Mouse (Mus musculus) thymus, adult 18-20 months (tissue): ENCODE measurements at regions not wholly inside any gene's neighbourhood (a gene's known extent, or its start where the extent isn't known, plus 50 kb on each side); places are given as distances from the start of the nearest gene placed in this dataset.
"Not testable (repeated sequence)": the region's sequence is repeated elsewhere in the genome, so short reads cannot be mapped to it uniquely, and the experiment has no call there.

Source experiments
- DNase-seq, 2 experiments: peaks; one replicate each; pipeline ENCODE4 v3.0.0; 2022; ENCODE audit warnings: mixed read lengths in 2 of 2

- DNase-seq, result no peak
Measured at GRCm38 (mm10) chr1:161728546-161729206, 59.6 kb downstream of the Fasl start.

GRCm38 (mm10) chr1:161727357-161727756, 60.9 kb downstream of the Fasl start:
- not testable (repeated sequence) for DNase-seq

GRCm38 (mm10) chr1:161726098-161726497, 62.2 kb downstream of the Fasl start:
- not testable (repeated sequence) for DNase-seq

DNA sequence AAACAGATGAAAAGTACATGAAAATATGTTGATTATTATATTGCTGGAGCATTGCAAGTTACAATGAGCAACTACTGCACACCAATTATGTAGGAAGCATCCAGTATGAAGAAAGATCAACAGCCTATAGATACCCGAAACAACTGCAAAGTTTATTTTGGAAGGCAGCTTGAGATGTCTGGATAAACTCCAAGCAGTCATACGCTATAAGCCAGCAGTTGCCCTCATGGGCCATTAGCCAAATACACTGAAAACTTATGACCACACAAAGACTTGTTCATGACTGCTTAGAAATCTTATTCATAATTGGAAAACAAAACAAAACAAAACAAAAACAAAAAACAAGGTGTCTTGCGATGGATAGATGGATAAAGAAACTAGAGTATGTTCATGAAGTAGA, 68.4 kb downstream of the Fasl start:
- no peak for DNase-seq

- DNase-seq, result no peak
Measured at GRCm38 (mm10) chr1:161718254-161718653, 70.0 kb downstream of the Fasl start.

- peak; percentile 54 to 64 for DNase-seq
Measured at GRCm38 (mm10) chr1:161712918-161713317, 75.4 kb downstream of the Fasl start.

DNA sequence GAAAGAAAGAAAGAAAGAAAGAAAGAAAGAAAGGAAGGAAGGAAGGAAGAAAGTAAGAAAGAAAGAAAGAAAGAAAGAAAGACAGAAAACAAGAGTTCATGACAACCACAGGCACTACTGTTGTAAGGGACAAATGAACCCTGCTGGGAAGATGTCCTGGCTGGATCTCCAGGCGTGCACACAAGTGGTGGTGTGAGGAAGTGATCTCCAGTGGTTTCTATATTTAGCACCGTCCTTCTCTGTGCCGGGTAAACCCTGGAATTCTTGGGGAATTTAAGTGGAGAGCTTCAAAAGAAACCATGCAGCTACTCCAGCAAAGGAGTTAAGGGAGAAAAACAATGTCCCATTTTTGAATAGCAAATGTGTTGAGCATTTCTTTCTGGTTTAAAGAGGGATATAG, 76.0 kb downstream of the Fasl start:
- DNase-seq, result no peak

DNA sequence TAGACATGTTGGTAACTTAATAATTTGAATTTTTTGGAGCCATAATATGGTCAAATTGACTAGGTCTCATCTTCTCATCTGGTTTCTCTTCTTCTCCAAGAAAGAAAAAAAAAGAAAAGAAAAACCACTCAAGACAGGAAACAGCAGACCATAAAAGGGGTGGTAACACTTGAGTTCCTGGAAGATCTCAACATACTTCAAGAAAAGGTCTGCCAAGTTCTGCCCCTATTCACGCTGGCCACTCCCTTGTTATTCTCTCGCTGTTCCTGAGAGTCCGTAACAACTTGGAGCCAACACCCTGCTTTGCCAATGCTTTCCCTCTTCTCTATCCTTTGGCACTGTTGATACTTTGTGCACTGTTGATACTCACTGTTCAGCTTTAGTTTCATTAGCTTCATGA, 81.2 kb downstream of the Fasl start:
- no peak for DNase-seq

- DNase-seq, result no peak
Measured at GRCm38 (mm10) chr1:161704961-161705360, 83.3 kb downstream of the Fasl start.

DNA sequence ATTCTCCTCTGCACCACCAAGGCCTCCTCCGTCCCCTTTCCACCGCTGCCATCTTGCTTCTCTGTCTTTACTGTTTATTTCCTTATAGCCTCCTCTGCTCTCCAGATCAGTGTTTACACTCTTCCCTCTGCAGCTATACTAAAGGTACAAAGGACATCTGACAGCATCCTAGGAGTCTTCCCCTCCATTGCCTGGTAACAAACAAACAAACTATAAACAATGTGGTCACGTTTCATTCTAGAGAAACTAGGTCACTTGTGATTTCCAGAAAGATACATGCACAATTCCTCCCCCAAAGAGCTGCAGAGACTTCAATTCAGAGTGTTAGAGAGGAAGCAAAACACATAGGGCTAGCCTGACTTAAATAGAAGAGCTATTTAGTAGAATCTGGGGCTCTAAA, 83.8 kb downstream of the Fasl start:
- no peak for DNase-seq

- no peak for DNase-seq
Measured at GRCm38 (mm10) chr1:161695886-161696285, 92.4 kb downstream of the Fasl start.

DNA sequence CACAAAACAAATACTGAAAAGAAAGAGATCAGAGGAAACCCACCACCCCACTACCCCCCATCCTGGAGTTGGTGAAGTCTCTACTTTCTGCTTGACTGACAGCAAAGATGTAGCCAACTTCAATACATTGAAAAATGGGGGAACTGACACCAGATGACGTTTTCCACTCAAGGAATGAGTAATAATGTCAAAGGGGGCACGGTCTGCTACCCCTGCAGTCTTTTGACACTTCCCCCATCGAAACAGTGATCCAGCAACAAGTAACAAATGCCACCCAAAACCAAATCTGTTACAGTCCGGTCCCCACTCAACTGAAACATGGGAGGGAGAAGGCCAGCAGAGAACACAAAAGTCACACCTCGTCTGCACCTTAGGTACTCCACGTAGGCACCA, 94.5 kb downstream of the Fasl start:
- DNase-seq, result no peak

GRCm38 (mm10) chr1:161692836-161693767, 95.2 kb downstream of the Fasl start:
- no peak for DNase-seq

GRCm38 (mm10) chr1:161688946-161689345, 99.3 kb downstream of the Fasl start:
- no peak for DNase-seq

DNA sequence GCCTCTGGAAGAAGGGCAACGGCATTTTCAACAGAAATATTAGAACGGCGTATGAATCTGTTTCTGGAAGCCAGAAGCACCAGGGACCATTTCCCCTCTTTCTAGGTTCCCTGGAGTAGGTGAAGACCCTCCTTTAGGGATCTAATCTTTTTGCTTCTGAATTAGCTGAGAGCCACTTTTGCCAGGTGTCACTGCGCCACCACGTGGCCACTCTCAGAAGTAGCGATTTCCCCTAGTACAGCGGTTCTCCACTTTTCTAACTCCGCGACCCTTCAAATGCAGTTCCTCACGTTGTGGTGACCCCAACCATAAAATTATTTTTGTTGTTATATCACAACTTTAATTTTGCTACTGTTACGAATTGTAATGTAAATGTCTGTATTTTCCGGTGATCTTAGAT, 100.7 kb downstream of the Fasl start:
- peak; percentile 24 for DNase-seq

DNA sequence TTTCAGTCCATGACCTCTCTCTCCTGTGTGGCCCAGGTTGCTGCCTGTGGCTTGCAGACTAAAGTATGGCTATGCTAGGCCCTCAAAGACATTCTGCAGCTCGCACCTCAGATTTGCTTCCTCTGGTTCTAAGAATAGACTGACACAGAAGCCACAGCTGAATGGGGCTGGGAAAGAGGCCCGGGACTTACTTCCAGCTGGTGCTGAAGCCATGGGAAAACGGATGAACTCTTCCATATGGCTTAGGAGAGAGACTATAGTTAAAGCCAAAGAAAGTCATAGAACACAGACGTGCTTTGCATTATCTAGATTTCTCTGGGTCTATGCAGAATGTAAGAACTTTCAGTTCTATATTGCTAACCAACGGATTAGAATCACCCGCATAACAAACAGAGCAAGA, 107.7 kb downstream of the Fasl start:
- no peak for DNase-seq

- DNase-seq, result peak; percentile 46 to 76
Measured at GRCm38 (mm10) chr1:161670937-161671336, 117.4 kb downstream of the Fasl start.

DNA sequence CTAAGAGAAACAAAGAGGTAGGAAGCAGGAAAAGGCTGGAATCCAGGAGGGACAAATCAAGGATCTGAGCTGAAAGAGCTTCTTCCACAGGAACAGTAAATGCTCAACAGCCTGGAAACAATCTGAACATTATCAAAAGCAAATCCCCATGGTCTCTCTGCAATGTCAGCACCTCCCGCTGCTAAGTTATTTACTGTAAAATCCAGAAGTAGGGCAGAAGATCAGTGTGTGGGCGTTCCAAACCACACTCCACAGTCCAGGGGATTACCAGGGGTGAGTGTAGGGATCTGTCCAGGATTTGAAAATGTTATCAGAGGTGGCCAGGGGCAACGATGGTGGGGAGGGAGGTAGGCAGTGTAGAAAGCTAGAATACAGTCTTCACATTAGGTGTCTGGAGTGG, 124.0 kb downstream of the Fasl start:
- DNase-seq, result no peak

DNA sequence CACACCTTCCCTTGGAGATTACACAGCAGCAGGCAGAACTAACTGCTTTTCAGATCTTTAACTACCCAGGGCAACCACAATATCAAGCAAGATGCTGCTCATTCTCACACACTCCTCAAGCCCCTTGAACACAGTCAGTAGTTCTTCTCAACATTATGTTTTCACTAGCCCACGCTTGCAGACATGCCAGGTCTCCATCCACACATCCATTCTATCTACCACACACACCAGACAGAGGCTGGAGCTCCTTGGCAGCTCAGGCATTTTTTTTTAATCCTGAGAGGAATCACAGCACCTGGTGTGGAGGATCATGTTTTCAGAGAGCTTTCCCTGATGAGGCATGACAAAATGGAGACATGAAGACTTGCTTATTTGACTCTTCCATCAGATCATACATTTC, 124.9 kb downstream of the Fasl start:
- DNase-seq, result no peak

- DNase-seq, result no peak
Measured at GRCm38 (mm10) chr1:161662241-161662640, 126.1 kb downstream of the Fasl start.

GRCm38 (mm10) chr1:161657511-161657910, 130.8 kb downstream of the Fasl start:
- DNase-seq, result no peak

DNA sequence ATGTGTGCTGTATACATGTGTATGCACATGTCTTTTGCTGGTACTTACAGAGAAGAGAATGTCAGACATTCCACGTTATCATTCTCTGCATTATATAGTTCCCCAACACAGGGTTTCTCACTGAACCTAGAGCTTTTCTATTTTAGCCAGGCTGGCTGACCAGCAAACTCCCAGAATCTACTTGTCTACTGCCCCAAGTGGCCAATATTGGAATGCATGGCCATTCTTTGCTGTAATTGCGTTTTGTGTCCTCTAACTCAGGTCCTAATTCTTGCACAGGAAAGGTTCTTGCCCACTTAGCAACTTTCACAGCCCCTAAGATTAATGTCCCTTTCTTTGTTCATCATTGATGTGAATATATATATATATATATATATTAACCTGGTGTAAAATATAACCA, 138.9 kb downstream of the Fasl start:
- no peak for DNase-seq

DNA sequence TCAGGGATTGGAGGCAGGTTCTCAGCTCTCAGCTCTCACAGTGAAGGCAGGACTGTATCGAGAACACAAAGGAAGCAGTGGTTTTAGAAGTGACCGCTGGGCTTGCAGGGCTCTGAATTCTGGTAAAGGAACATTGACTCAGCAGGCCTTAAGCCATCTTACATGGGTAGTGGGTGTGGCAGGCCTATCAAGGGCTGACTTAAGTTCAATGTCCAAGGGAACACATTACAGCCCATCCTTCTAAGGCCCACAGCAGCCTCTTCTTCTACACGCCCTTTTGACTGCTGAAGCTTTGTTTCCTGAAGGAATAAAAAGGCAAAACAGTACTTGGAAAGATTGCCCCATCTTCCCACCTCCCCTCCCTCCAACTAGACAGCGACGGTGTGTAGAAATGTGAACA, 137.6 kb downstream of the Tnfsf18 start:
- no peak for DNase-seq

DNA sequence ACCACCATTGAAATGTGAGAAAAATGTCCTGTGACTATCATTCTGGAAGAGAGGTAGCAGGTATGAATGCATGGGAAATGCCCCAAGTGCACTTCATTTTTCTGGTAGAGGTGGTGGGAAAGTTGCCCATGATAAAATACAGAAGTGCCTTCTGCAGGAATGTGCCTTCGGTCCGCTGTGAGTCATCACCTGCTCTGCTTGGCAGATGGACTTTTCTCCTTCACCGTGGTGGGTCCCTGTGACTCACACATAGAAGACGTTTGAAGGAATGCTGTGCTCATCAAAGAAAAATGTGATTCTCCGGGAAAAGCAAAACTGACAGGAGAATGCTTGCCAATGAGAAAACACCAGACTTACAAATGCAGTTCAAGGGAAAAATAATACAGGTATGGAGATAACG, 126.8 kb downstream of the Tnfsf18 start:
- DNase-seq, result no peak
